ENCODE assay signal across 7 mouse cellular contexts in genomic region chr1:160212123-160212691, GRCm38 (mm10). TPM values are rescaled to one million over a fixed set of nuclear protein-coding genes. Genes with fewer than 3 reads are reported as not detected.
DNase-seq lines count a peak whose midpoint lies in the region; ATAC-seq and TF ChIP-seq lines count a peak whose summit lies in the region.

No protein-coding gene starts in this region.

- peaks cover 50% of the 10 kb centered on the region for H3K79me2 ChIP-seq in macrophage (ENCODE audit: inconsistent target)

- no peaks in the 10 kb centered on the region for H3K27me3 ChIP-seq in lung, embryonic 14.5 days (ENCODE audit: insufficient read depth, low read length)
- no peaks in the 10 kb centered on the region for H3K27me3 ChIP-seq in forebrain, embryonic 11.5 days (ENCODE audit: control insufficient read depth, insufficient read depth, low read length)
- no peaks in the 10 kb centered on the region for H3K27me3 ChIP-seq in hindbrain, postnatal 0 days (ENCODE audit: insufficient read depth, low read length)

- H3K9me3 ChIP-seq in lung, embryonic 14.5 days (ENCODE audit: low read depth, low read length) = no peaks in the 10 kb centered on the region
- no peaks in the 10 kb centered on the region for H3K9me3 ChIP-seq in forebrain, embryonic 11.5 days (ENCODE audit: control insufficient read depth, low read length)
- no peaks in the 10 kb centered on the region for H3K9me3 ChIP-seq in hindbrain, postnatal 0 days (ENCODE audit: low read length)

- peak overlapping the region; percentile 99 for H3K27ac ChIP-seq in lung, embryonic 14.5 days (ENCODE audit: low read depth)
- H3K27ac ChIP-seq in forebrain, embryonic 11.5 days (ENCODE audit: low read depth, low read length) = peak overlapping the region; percentile 99
- peak overlapping the region; percentile 99 for H3K27ac ChIP-seq in hindbrain, postnatal 0 days
- peak overlapping the region; percentile 71 for H3K27ac ChIP-seq in macrophage

- no peak for TF ChIP-seq POLR2A in brain, embryonic 14.5 days (IDR thresholded peaks at IDR 0.05; ENCODE audit: borderline replicate concordance, extremely low read depth, insufficient read depth, insufficient read length, poor library complexity, severe bottlenecking)

- H3K4me2 ChIP-seq in lung, embryonic 14.5 days = peak overlapping the region; percentile 68
- H3K4me2 ChIP-seq in forebrain, embryonic 11.5 days (ENCODE audit: low read depth, low read length, severe bottlenecking) = peak overlapping the region; percentile 51
- peak overlapping the region; percentile 86 for H3K4me2 ChIP-seq in hindbrain, postnatal 0 days (ENCODE audit: low read depth, low read length)

- TF ChIP-seq CTCF in lung, embryonic 14.5 days (IDR thresholded peaks at IDR 0.05; ENCODE audit: low read depth) = no peak
- TF ChIP-seq CTCF in brain, embryonic 14.5 days (IDR thresholded peaks at IDR 0.05; ENCODE audit: borderline replicate concordance, extremely low read depth, insufficient read depth, insufficient read length) = no peak
- TF ChIP-seq CTCF in hindbrain, postnatal 0 days (IDR thresholded peaks at IDR 0.05; ENCODE audit: low read depth) = no peak

- H3K4me3 ChIP-seq in lung, embryonic 14.5 days (ENCODE audit: low read depth, low read length) = peak overlapping the region; percentile 91
- H3K4me3 ChIP-seq in forebrain, embryonic 11.5 days (ENCODE audit: low read depth, low read length) = peak overlapping the region; percentile 81
- H3K4me3 ChIP-seq in hindbrain, postnatal 0 days (ENCODE audit: low read length) = peak overlapping the region; percentile 87
- H3K4me3 ChIP-seq in macrophage (ENCODE audit: inconsistent target) = peak overlapping the region; percentile 88

- ATAC-seq in lung, embryonic 14.5 days (ENCODE audit: insufficient read depth) = peak; percentile 3
- peak; percentile 79 for ATAC-seq in forebrain, embryonic 11.5 days (replicated peaks; ENCODE audit: low FRiP score)
- ATAC-seq in hindbrain, postnatal 0 days = no peak

- H3K36me3 ChIP-seq in lung, embryonic 14.5 days (ENCODE audit: insufficient read depth) = peaks cover 11% of the 10 kb centered on the region
- H3K36me3 ChIP-seq in forebrain, embryonic 11.5 days (ENCODE audit: control insufficient read depth, insufficient read depth, low read length) = no peaks in the 10 kb centered on the region
- peaks cover 7% of the 10 kb centered on the region; the same call in 1 of the 2 replicates for H3K36me3 ChIP-seq in hindbrain, postnatal 0 days (ENCODE audit: insufficient read depth, low read length)
- H3K36me3 ChIP-seq in macrophage (ENCODE audit: inconsistent target) = peaks cover 10% of the 10 kb centered on the region

- under 1% methylated on average over 45 of the region's 45 CpGs for WGBS in lung, embryonic 14.5 days
- 1% methylated on average over 38 of the region's 45 CpGs for WGBS in forebrain, embryonic 11.5 days
- WGBS in hindbrain, postnatal 0 days = under 1% methylated on average over 45 of the region's 45 CpGs
- WGBS in macrophage (ENCODE audit: missing documents) = under 1% methylated on average over 39 of the region's 45 CpGs

- DNase-seq in lung, embryonic 14.5 days = peak; percentile 59
- DNase-seq in lung, postnatal 14 days = no peak
- DNase-seq in brain, embryonic 14.5 days (ENCODE audit: low read depth) = peak; percentile 71
- DNase-seq in forebrain, embryonic 11.5 days (ENCODE audit: low spot score) = no peak
- DNase-seq in hindbrain, postnatal 0 days (ENCODE audit: low spot score) = peak; percentile 59
- peak; percentile 41 for DNase-seq in urinary bladder, postnatal 25 days (ENCODE audit: low spot score)

- H3K4me1 ChIP-seq in lung, embryonic 14.5 days (ENCODE audit: insufficient read depth) = peaks cover 9% of the 10 kb centered on the region
- peaks cover 6% of the 10 kb centered on the region; the same call in 1 of the 2 replicates for H3K4me1 ChIP-seq in forebrain, embryonic 11.5 days (replicated peaks; ENCODE audit: control insufficient read depth, insufficient read depth, low read length)
- H3K4me1 ChIP-seq in hindbrain, postnatal 0 days (ENCODE audit: insufficient read depth, low read length) = peaks cover 18% of the 10 kb centered on the region

- peak overlapping the region; percentile 92 for H3K9ac ChIP-seq in lung, embryonic 14.5 days
- H3K9ac ChIP-seq in forebrain, embryonic 11.5 days (ENCODE audit: low read length) = peak overlapping the region; percentile 91
- H3K9ac ChIP-seq in hindbrain, postnatal 0 days (replicated peaks; ENCODE audit: low read length) = peak overlapping the region; percentile 83

RNA-seq across cellular contexts. Expression of gene Cacybp, which starts 0.5 kb away (rescaled TPM):
- polyA plus RNA-seq in lung, embryonic 14.5 days (2014; fragmentation: Nextera tagmentation; extraction: Ambion mirVana) = 253 and 257 TPM in 2 replicates
- polyA plus RNA-seq in brain, embryonic 14.5 days (2012; rRNA removed) = 66.6 and 75.1 TPM in 2 replicates
- polyA plus RNA-seq in forebrain, embryonic 11.5 days (2014; fragmentation: Nextera tagmentation; extraction: Ambion mirVana) = 316 and 341 TPM in 2 replicates
- 49.5 and 76.6 TPM in 2 replicates for total RNA-seq in hindbrain, postnatal 0 days (2014; rRNA removed)
- polyA plus RNA-seq in hindbrain, postnatal 0 days (2015; fragmentation: Nextera tagmentation; extraction: Ambion mirVana) = 316 and 317 TPM in 2 replicates
- 10 to 100 TPM in 17 of 26 experiments, 1 to 10 TPM in 9; 1.8 to 44.5 (median 17.4) TPM for total RNA-seq in macrophage (2018; cell fraction: chromatin; rRNA removed)
- total RNA-seq in macrophage (2018; cell fraction: cytosol; rRNA removed) = 10 to 100 TPM; 48.8 to 95.7 (median 70.1) TPM
- 10 to 100 TPM in 25 of 26 experiments, 1 to 10 TPM in 1; 6.6 to 62.9 (median 28.3) TPM for total RNA-seq in macrophage (2018; cell fraction: nucleus; rRNA removed)
- 63.0 to 123 TPM (median 82.7 TPM) in 3 replicates for polyA plus RNA-seq in macrophage (2018)

RNA-seq across cellular contexts. Expression of gene Mrps14, which starts 17.2 kb away (rescaled TPM):
- 243 and 255 TPM in 2 replicates for polyA plus RNA-seq in lung, embryonic 14.5 days (2014; fragmentation: Nextera tagmentation; extraction: Ambion mirVana)
- polyA plus RNA-seq in brain, embryonic 14.5 days (2012; rRNA removed) = 33.9 and 50.0 TPM in 2 replicates
- 225 and 235 TPM in 2 replicates for polyA plus RNA-seq in forebrain, embryonic 11.5 days (2014; fragmentation: Nextera tagmentation; extraction: Ambion mirVana)
- 7.3 and 16.9 TPM in 2 replicates for total RNA-seq in hindbrain, postnatal 0 days (2014; rRNA removed)
- polyA plus RNA-seq in hindbrain, postnatal 0 days (2015; fragmentation: Nextera tagmentation; extraction: Ambion mirVana) = 138 and 149 TPM in 2 replicates
- total RNA-seq in macrophage (2018; cell fraction: chromatin; rRNA removed) = 10 to 100 TPM in 1 of 26 experiments, 1 to 10 TPM in 23, under 1 TPM in 2; 0.61 to 10.8 (median 3.0) TPM
- total RNA-seq in macrophage (2018; cell fraction: cytosol; rRNA removed) = 10 to 100 TPM; 43.6 to 67.9 (median 53.2) TPM
- 10 to 100 TPM in 14 of 26 experiments, 1 to 10 TPM in 12; 3.2 to 26.3 (median 10.2) TPM for total RNA-seq in macrophage (2018; cell fraction: nucleus; rRNA removed)
- 21.0 to 70.9 TPM (median 48.1 TPM) in 3 replicates for polyA plus RNA-seq in macrophage (2018)

RNA-seq across cellular contexts. Expression of gene Tnn, which starts 58.8 kb away (rescaled TPM):
- polyA plus RNA-seq in lung, embryonic 14.5 days (2014; fragmentation: Nextera tagmentation; extraction: Ambion mirVana) = 0.46 and 0.57 TPM in 2 replicates
- polyA plus RNA-seq in brain, embryonic 14.5 days (2012; rRNA removed) = 0.04 and 0.40 TPM in 2 replicates
- polyA plus RNA-seq in forebrain, embryonic 11.5 days (2014; fragmentation: Nextera tagmentation; extraction: Ambion mirVana) = not detected in 2 replicates
- 0.84 and 1.0 TPM in 2 replicates for total RNA-seq in hindbrain, postnatal 0 days (2014; rRNA removed)
- polyA plus RNA-seq in hindbrain, postnatal 0 days (2015; fragmentation: Nextera tagmentation; extraction: Ambion mirVana) = 0.09 and 0.10 TPM in 2 replicates
- 10 to 100 TPM in 2 of 26 experiments, 1 to 10 TPM in 3, under 1 TPM in 6, not detected in 15; 0.15 to 12.4 (median 0.71) TPM for total RNA-seq in macrophage (2018; cell fraction: chromatin; rRNA removed)
- total RNA-seq in macrophage (2018; cell fraction: cytosol; rRNA removed) = 1 to 10 TPM in 1 of 26 experiments, under 1 TPM in 12, not detected in 13; 0.03 to 1.5 (median 0.06) TPM
- total RNA-seq in macrophage (2018; cell fraction: nucleus; rRNA removed) = 1 to 10 TPM in 4 of 26 experiments, under 1 TPM in 9, not detected in 13; 0.09 to 5.7 (median 0.29) TPM
- polyA plus RNA-seq in macrophage (2018) = not detected in 3 replicates

Comparison
In these comparisons a context has a peak if more than half of its experiments do, and no peak if none do; other contexts are left out.
1. DNase-seq: peak in lung, embryonic 14.5 days (single experiment), brain, embryonic 14.5 days (single experiment), hindbrain, postnatal 0 days (single experiment) and urinary bladder, postnatal 25 days (single experiment); none in lung, postnatal 14 days (single experiment) and forebrain, embryonic 11.5 days (single experiment).
2. Peak in every context shown above with its lines, with median percentiles within 50 percentile points of each other: H3K27ac ChIP-seq, H3K4me2 ChIP-seq, H3K4me3 ChIP-seq and H3K9ac ChIP-seq.